Mouse (Mus musculus): ENCODE data around the gene Chic2.

- TF ChIP-seq POLR2A (IDR thresholded peaks at IDR 0.05; ENCODE audit: borderline replicate concordance, extremely low read depth, insufficient read depth, insufficient read length, poor library complexity, severe bottlenecking) (no peak), CTCF (IDR thresholded peaks at IDR 0.05; ENCODE audit: borderline replicate concordance, extremely low read depth, insufficient read depth, insufficient read length) (no peak)
Measured at GRCm38 (mm10) chr5:74962771-74963170, 81.8 kb downstream of the Chic2 start.
